Mouse (Mus musculus) stomach, embryonic 16.5 days (tissue): ENCODE data around the gene Tube1. TPM values are rescaled to one million over a fixed set of nuclear protein-coding genes. Genes with fewer than 3 reads are reported as not detected.
A peak's percentile ranks its signal among the peaks of the same experiment; 100 is the strongest.
"Not testable (repeated sequence)": the region's sequence is repeated elsewhere in the genome, so short reads cannot be mapped to it uniquely, and the experiment has no call there.

Experiments used
- ATAC-seq: fragments of 200-750 bp; cut with Nextera tagmentation; 2 replicates; pipeline ENCODE4 v1.8.0; 2017; ENCODE audit warnings: moderate number of reproducible peaks, moderate TSS enrichment; ENCODE audit not compliant: insufficient read depth, low FRiP score
- H3K27ac ChIP-seq: fragments of 300-500 bp; sonication (generic); 2 replicates; pipeline ENCODE4 v1.5.1; 2014; ENCODE audit warnings: low read length
- H3K27me3 ChIP-seq: fragments of 300-500 bp; sonication (generic); 2 replicates; pipeline ENCODE4 v1.6.1; 2014; ENCODE audit warnings: low read length, control low read depth, mixed read lengths; ENCODE audit not compliant: control insufficient read depth, insufficient read depth
- H3K36me3 ChIP-seq: fragments of 300-500 bp; sonication (generic); 2 replicates; pipeline ENCODE4 v1.6.1; 2014; ENCODE audit warnings: low read length; ENCODE audit not compliant: control insufficient read depth, insufficient read depth
- H3K4me1 ChIP-seq: fragments of 300-500 bp; sonication (generic); 2 replicates; pipeline ENCODE4 v1.6.1; 2014; ENCODE audit warnings: low read length, control low read depth, mixed read lengths; ENCODE audit not compliant: control insufficient read depth, insufficient read depth
- H3K4me2 ChIP-seq: fragments of 300-500 bp; sonication (generic); 2 replicates; pipeline ENCODE4 v1.6.1; 2014; ENCODE audit warnings: low read depth, low read length, mixed read lengths
- H3K4me3 ChIP-seq: fragments of 300-500 bp; sonication (generic); replicated peaks from 2 replicates; pipeline ENCODE4 v1.5.1; 2014; ENCODE audit warnings: mild to moderate bottlenecking, low read length
- H3K9ac ChIP-seq: fragments of 300-500 bp; sonication (generic); 2 replicates; pipeline ENCODE4 v1.6.1; 2014; ENCODE audit warnings: low read length
- H3K9me3 ChIP-seq: fragments of 300-500 bp; sonication (generic); replicated peaks from 2 replicates; pipeline ENCODE4 v1.6.1; 2016; ENCODE audit warnings: low read length, control low read depth; ENCODE audit not compliant: control insufficient read depth
- WGBS: fragments of 180-500 bp; shearing (Covaris S2); extraction: QIAGEN DNeasy Blood & Tissue Kit; methylation state at CpG from one replicate; pipeline ENCODE4 v1.1.7; 2014; 5-methylcytosine and 5-hydroxymethylcytosine counted together
- polyA plus RNA-seq: library from polyadenylated mRNA; unstranded; fragments of >200 nt; fragmentation: Nextera tagmentation; extraction: Ambion mirVana; gene quantifications from 2 replicates; pipeline ENCODE4 v1.2.1, GENCODE M21; 2015

Gene Tube1
- polyA plus RNA-seq, 1 experiment from 2014 or later: 17.6 TPM

DNA sequence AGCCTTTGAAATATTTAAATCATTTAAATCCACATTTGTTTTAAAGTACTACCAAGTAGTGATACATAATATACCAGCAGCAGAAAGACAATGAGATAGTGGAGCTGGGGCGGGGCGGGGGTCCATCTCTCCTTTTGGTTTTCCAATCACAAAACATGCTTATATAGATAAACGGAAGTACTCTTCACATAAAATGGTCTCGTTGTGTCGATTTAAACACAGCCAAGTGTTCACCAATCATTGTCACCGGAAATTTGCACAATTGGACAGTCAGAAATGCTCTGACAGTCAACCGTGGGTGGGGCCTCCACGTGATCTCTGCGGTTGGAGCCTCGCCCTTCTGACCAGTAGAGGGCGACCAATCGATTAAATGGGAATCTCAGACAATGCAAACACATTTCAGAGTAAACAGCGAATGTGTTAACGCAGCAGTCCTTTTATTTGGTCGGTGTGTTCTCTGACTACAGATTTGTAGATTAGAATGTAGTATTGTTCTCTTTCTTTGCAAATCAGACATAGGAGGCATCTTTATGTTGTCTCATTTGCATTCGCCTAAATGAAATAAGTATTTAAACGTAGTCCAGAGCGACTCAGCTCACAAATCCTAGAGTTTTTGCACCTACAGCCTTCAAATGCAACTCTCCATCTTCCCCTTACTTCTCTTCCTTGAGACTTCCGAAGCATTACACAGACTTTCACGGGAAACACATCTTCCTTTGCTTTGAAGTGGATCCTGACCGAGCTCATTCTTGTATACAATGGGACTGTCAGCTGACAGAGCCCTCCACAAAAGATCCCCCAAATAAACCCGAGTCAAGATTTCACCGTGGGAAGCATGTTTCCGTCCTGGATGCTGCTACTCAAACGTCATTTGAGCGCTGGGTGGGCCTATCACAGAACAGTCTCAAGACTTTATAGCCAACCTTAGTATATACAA, 38.1 kb downstream of the Tube1 start:
- Histone ChIP-seq H3K4me3 (peak overlapping the region; percentile 58), H3K4me2 (peak overlapping the region; percentile 83), H3K27ac (peak overlapping the region; percentile 90), H3K4me1 (0 out of 2 replicates have a peak, but pooled peaks cover 6% of the 10 kb centered on the region), H3K36me3 (no peaks in the 10 kb centered on the region), H3K9me3 (no peaks in the 10 kb centered on the region), H3K27me3 (no peaks in the 10 kb centered on the region), H3K9ac (peak overlapping the region; percentile 61)
- 14% methylated on average over 26 of the region's 26 CpGs for WGBS
- ATAC-seq: peak; percentile 75

DNA sequence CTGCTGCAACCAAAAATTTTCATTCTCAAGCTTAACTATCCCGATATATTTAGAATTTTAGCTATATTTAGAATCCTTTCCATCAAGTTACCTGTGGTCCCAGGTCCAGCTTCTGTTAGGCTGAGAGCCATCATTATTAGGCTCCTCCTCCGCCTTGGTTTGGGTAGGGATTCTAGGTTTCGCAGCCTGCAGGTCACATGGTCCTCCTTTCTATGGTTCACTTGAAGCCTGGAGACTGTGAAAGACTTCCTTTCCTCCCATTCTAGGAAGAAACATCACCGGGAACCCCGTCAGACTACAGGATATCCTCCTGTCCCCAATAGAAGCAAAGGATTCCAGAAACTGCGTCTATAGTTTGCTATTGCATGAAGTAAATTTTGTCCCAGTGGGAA, 38.8 kb downstream of the Tube1 start:
- WGBS: 61% methylated on average over 6 of the region's 6 CpGs
- H3K9me3 ChIP-seq: no peaks in the 10 kb centered on the region
- no peak overlapping the region for H3K9ac ChIP-seq
- no peaks in the 10 kb centered on the region for H3K27me3 ChIP-seq
- no peaks in the 10 kb centered on the region for H3K36me3 ChIP-seq
- H3K4me1 ChIP-seq: 0 out of 2 replicates have a peak, but pooled peaks cover 6% of the 10 kb centered on the region
- H3K27ac ChIP-seq: peak overlapping the region; percentile 46
- ATAC-seq: no peak
- H3K4me3 ChIP-seq: no peak overlapping the region
- peak overlapping the region; percentile 83; the same call in 1 of the 2 replicates for H3K4me2 ChIP-seq

DNA sequence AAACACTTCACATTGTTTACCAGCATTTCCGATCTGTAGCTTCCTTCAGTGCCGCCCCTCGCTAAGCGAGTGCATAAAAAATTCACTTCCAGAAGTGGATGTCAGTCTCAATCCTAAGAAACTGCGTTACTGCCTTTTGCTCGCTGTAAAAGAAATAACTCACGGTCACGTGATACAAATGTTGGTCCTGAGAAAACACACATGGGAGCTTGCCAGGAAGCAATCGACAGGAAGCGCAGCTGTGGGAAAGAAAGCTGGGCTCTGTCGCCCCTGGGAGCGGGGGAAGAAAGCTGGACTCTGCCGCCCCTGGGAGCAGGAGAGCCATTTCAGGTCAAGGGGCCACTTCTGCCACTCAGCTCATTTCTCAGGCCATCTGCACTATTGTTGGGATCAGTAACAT, 39.3 kb downstream of the Tube1 start:
- no peak for ATAC-seq
- WGBS: 19% methylated on average over 13 of the region's 13 CpGs
- H3K27ac ChIP-seq: peak overlapping the region; percentile 46
- H3K4me3 ChIP-seq: peak overlapping the region; percentile 8; the same call in 1 of the 2 replicates
- H3K27me3 ChIP-seq: no peaks in the 10 kb centered on the region
- H3K36me3 ChIP-seq: no peaks in the 10 kb centered on the region
- H3K4me2 ChIP-seq: peak overlapping the region; percentile 30
- 0 out of 2 replicates have a peak, but pooled peaks cover 6% of the 10 kb centered on the region for H3K4me1 ChIP-seq
- H3K9ac ChIP-seq: no peak overlapping the region; the same call in 1 of the 2 replicates
- 0 out of 2 replicates have a peak, but pooled peaks cover 2% of the 10 kb centered on the region for H3K9me3 ChIP-seq

DNA sequence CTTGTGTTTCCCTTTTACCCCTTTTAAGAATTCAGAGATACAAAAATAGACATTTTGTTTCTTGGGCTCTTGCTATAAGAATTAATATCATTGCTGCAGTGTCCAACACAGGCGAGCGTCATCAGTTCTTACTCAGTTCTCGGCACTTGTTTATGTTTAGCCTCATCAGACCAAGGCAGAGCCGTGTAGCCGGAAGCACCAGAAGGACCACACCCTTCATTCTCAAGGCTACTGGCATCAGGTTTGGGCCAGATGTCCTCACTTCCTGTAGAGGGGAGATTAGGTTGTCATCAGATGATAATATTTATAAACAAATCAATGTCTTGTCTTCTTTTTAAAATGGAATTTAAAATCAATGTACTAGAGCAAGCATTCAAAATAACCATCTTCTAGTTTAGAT, 43.2 kb downstream of the Tube1 start:
- Histone ChIP-seq H3K4me3 (no peak overlapping the region), H3K4me2 (no peak overlapping the region), H3K9ac (no peak overlapping the region), H3K27ac (no peak overlapping the region), H3K4me1 (0 out of 2 replicates have a peak, but pooled peaks cover 2% of the 10 kb centered on the region), H3K9me3 (peaks cover 8% of the 10 kb centered on the region; the same call in 1 of the 2 replicates), H3K27me3 (no peaks in the 10 kb centered on the region), H3K36me3 (no peaks in the 10 kb centered on the region)
- ATAC-seq: no peak
- WGBS: 55% methylated on average over 5 of the region's 5 CpGs

DNA sequence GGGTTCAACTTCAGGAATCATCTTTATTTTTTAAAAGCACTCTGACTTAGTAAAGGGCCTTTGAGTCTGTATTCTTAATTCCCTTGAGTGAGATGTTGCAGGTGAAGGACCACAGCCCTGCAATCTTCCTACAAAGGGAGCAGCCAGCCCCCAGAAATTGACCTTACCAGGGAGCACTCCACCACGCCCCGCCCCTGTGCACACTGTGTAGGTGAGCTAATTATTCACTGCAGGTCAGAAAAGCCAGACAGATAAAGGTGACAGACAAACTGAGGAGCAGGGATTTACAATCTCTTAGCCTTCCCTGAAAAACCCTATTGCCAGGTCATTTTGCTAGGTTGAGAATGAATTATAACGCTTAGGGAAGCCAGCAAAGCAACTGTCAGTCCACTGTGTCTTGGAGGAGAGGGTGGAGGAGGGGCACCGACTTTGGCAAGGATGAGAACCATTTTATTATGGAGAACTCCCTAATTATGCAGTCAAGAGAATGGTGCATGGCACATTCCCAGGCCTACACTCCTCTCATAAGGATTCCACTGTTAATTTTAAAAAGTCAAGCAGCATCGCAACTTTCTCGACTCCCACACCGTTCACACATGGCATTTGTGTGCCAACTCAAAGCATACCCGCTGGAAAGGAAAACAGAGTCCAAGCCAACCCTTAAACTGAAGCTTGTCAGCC, 51.2 kb downstream of the Tube1 start:
- Histone ChIP-seq H3K4me2 (no peak overlapping the region), H3K36me3 (no peaks in the 10 kb centered on the region), H3K27me3 (no peaks in the 10 kb centered on the region), H3K9me3 (no peaks in the 10 kb centered on the region), H3K4me3 (no peak overlapping the region), H3K4me1 (no peaks in the 10 kb centered on the region), H3K27ac (no peak overlapping the region), H3K9ac (no peak overlapping the region)
- no peak for ATAC-seq
- 78% methylated on average over 8 of the region's 8 CpGs for WGBS

DNA sequence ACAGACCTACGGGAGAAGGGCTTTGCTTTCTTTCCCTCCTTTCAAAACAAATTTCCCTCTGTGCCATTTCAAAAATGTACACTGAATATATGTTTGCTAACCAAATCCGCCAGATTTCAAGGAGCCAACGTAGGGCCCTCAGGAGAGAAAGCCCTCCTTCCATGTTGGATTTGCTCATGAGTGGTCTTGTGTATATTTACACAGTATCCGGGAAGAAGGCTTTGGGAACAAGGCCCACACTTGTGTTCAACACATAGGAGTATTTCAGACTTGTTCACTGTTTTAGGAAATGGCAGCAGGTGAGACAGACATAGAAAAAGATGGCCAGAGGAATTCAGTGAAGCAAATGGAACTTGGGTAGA, 51.8 kb downstream of the Tube1 start:
- WGBS: 64% methylated on average over 4 of the region's 4 CpGs
- no peak overlapping the region for H3K4me2 ChIP-seq
- no peaks in the 10 kb centered on the region for H3K27me3 ChIP-seq
- no peaks in the 10 kb centered on the region for H3K4me1 ChIP-seq
- H3K9me3 ChIP-seq: no peaks in the 10 kb centered on the region
- H3K4me3 ChIP-seq: no peak overlapping the region
- no peak for ATAC-seq
- no peaks in the 10 kb centered on the region for H3K36me3 ChIP-seq
- H3K9ac ChIP-seq: no peak overlapping the region
- no peak overlapping the region for H3K27ac ChIP-seq

DNA sequence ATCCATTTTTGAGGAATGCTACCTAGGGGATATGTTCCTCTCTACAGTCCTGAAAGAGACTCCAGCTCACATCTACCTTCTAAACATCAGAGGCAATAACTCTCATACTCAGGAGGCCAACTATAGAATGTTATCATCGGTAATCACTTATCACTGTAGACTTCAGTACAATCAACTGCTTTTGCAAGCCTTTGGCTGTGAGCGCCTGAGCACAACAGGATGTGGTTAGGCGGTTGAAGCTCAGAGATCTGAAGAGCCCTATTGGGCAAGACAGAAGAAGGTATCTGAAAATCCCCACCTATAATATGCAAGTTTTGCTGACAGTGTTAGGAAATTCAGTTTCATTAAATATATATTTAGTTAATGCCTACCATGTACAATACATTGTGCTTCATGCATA, 58.9 kb downstream of the Tube1 start:
- Histone ChIP-seq H3K4me2 (no peak overlapping the region), H3K9ac (no peak overlapping the region), H3K9me3 (no peaks in the 10 kb centered on the region), H3K4me1 (no peaks in the 10 kb centered on the region), H3K4me3 (no peak overlapping the region), H3K27ac (no peak overlapping the region), H3K27me3 (no peaks in the 10 kb centered on the region), H3K36me3 (no peaks in the 10 kb centered on the region)
- no peak for ATAC-seq
- WGBS: 89% methylated on average over 3 of the region's 3 CpGs

DNA sequence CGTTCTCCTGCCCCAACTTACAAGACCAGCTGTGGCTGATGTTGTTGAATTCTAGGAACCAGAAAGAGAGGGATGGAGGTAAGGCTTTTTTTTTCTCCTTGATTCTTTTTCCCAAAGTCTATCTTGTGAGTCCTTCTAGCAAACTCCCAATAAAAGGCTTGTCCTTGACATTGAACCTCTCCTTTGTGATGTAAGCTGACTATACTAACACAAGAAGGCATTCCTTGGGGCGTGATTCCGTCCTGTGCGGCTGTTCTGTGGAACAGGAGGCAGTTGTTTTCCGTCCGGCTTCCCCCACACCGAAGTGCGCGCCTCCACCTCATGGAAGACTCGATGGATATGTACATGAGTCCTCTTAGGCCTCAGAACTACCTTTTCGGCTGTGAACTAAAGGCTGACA, 64.4 kb downstream of the Tube1 start:
- H3K36me3 ChIP-seq, H3K27ac ChIP-seq, H3K4me3 ChIP-seq, H3K4me2 ChIP-seq, H3K9ac ChIP-seq, H3K27me3 ChIP-seq, ATAC-seq, H3K9me3 ChIP-seq, H3K4me1 ChIP-seq: not testable (repeated sequence)
- 91% methylated on average over 11 of the region's 11 CpGs for WGBS
